Mouse (Mus musculus) macrophage (primary cell): ENCODE results near the gene Mrpl23. TPM values are rescaled to one million over a fixed set of nuclear protein-coding genes. Genes with fewer than 3 reads are reported as not detected.

Experiments used
- H3K27ac ChIP-seq: fragments of 350-480 bp; formaldehyde crosslinking; 2 replicates; pipeline ENCODE4 v1.9.0; 2021
- H3K36me3 ChIP-seq: fragments of 350-480 bp; formaldehyde crosslinking; 2 replicates; pipeline ENCODE4 v1.9.0; 2021; ENCODE audit errors: inconsistent target
- H3K4me3 ChIP-seq: fragments of 350-480 bp; formaldehyde crosslinking; 2 replicates; pipeline ENCODE4 v1.9.0; 2021; ENCODE audit errors: inconsistent target
- H3K79me2 ChIP-seq: fragments of 350-480 bp; formaldehyde crosslinking; 2 replicates; pipeline ENCODE4 v1.9.0; 2021; ENCODE audit errors: inconsistent target
- WGBS: methylation state at CpG from one replicate; pipeline ENCODE4 v1.1.7; 2026; ENCODE audit warnings: inconsistent platforms; ENCODE audit not compliant: missing documents; 5-methylcytosine and 5-hydroxymethylcytosine counted together
- polyA plus RNA-seq: library from polyadenylated mRNA; stranded (reverse); fragments of 250-400 nt; gene quantifications from 3 replicates; pipeline ENCODE4 v1.2.4, GENCODE M21; 2018; ENCODE audit warnings: inconsistent platforms

Gene Mrpl23
- polyA plus RNA-seq, 1 experiment from 2014 or later: 31.4 TPM

DNA sequence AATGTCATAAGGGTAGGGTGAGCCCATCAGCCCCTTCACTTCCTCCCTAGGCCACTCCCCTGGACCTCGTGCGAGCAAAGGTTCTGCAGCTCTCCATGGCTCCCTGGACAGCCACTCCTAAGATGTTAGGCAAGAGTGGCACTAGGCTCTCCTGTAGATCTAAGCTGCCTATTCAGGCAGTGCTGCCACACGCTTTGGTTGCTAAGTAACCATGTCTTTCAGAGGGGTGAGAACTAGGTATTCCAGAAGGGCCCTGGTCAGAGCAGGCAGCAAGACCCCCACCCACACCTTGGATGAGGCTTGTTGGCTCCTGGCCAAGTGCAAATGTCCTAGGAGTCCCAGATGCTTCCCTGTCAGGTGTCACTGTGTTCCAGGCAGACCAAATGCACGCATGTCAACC, 26.0 kb upstream of the Mrpl23 start:
- no peak overlapping the region for H3K27ac ChIP-seq
- H3K79me2 ChIP-seq: no peaks in the 10 kb centered on the region
- no peaks in the 10 kb centered on the region for H3K36me3 ChIP-seq
- WGBS: 61% methylated on average over 4 of the region's 4 CpGs
- no peak overlapping the region for H3K4me3 ChIP-seq

GRCm38 (mm10) chr7:142507453-142507852, 25.0 kb upstream of the Mrpl23 start:
- Histone ChIP-seq H3K36me3 (no peaks in the 10 kb centered on the region), H3K4me3 (no peak overlapping the region), H3K27ac (no peak overlapping the region), H3K79me2 (no peaks in the 10 kb centered on the region)
- WGBS: 95% methylated on average over 9 of the region's 9 CpGs

- WGBS: 91% methylated on average over 10 of the region's 14 CpGs
Observed at GRCm38 (mm10) chr7:142509518-142509917, 23.0 kb upstream of the Mrpl23 start.

GRCm38 (mm10) chr7:142510021-142510777, 22.3 kb upstream of the Mrpl23 start:
- no peaks in the 10 kb centered on the region for H3K36me3 ChIP-seq
- 84% methylated on average over 12 of the region's 12 CpGs for WGBS
- no peak overlapping the region for H3K4me3 ChIP-seq
- no peak overlapping the region for H3K27ac ChIP-seq
- no peaks in the 10 kb centered on the region for H3K79me2 ChIP-seq

More at GRCm38 (mm10) chr7:142509518-142509917, 23.0 kb upstream of the Mrpl23 start:
- no peaks in the 10 kb centered on the region for H3K36me3 ChIP-seq
- no peaks in the 10 kb centered on the region for H3K79me2 ChIP-seq
- H3K27ac ChIP-seq: no peak overlapping the region
- no peak overlapping the region for H3K4me3 ChIP-seq

GRCm38 (mm10) chr7:142514048-142514447, 18.4 kb upstream of the Mrpl23 start:
- no peaks in the 10 kb centered on the region for H3K79me2 ChIP-seq
- H3K4me3 ChIP-seq: no peak overlapping the region
- H3K36me3 ChIP-seq: no peaks in the 10 kb centered on the region
- WGBS: 80% methylated on average over 4 of the region's 4 CpGs
- H3K27ac ChIP-seq: no peak overlapping the region

DNA sequence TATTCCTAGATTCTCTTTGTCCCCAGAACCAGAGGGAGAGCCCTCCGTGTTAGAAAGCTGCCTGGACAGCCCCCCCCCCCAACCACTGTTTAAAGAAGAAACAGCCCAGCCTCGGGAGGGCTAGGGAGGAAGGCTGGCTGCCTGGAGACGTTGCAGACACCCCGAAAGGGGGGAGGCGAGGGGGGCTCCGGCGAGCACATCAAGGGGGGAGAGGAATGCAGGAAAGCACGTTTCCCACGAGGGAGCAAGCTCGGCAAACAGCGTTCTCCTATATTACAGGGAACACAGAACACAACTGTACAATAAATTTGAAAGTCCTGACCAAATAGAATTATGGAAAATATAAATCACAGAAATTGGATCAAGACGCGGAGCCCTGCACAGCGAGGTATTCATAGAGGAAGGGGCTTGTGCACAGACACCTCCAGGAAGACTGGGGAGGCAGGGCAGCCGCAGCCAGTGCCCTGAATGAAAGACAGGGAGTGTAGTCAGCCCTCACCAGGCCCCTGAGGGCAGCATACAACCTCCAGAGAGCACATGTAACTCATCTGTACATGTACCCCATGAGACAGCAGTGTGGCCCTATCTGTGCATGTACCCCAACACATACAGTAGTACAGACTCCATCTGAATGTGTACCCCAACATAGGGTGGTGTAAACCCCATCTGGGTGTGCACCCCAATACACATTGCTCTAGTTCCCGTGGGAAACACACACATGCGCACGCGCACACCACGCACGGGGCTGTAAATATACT, 16.1 kb upstream of the Mrpl23 start:
- 56% methylated on average over 18 of the region's 21 CpGs for WGBS
- Histone ChIP-seq H3K27ac (no peak overlapping the region), H3K79me2 (no peaks in the 10 kb centered on the region), H3K4me3 (no peak overlapping the region), H3K36me3 (no peaks in the 10 kb centered on the region)

DNA sequence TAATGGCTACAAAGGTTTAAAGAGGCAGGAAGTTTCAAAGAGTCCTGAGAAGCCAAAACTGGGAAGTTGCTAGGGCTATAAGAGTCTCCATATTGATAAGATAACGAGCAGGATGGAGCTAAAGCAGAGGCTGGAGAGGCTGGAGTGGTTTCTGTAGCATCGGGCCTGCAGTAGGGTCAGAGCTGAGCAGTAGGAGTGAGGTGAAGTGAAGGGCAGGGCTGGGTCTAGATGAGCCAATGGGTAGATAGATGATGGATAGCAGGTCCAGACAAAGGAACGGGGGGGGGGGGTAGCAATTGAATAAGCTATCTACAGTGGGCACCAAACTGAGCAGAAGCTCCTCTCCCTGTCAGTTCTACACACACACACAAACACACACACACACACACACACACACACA, 15.0 kb upstream of the Mrpl23 start:
- 77% methylated on average over 3 of the region's 3 CpGs for WGBS
- no peak overlapping the region for H3K4me3 ChIP-seq
- H3K79me2 ChIP-seq: no peaks in the 10 kb centered on the region
- no peaks in the 10 kb centered on the region for H3K36me3 ChIP-seq
- no peak overlapping the region for H3K27ac ChIP-seq

DNA sequence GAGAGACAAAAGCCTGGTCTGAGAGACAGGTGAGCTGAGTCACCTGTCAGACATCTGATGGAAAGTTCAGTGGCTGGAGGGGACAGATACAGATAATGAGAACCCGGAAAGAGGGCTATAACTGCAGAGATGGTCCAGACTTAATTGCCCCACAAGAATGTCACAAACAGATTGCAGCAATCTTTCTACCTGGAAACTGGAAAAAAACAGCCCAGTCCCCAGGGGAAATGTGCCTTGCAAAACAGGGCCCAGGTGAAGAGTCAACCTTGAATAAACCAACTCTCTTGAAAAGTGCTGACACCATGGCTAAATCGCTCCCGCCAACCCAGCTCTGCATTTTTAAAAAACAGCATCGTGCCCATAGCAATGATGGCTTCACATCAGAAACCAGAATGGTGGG, 12.2 kb upstream of the Mrpl23 start:
- Histone ChIP-seq H3K4me3 (no peak overlapping the region), H3K79me2 (no peaks in the 10 kb centered on the region), H3K27ac (no peak overlapping the region), H3K36me3 (no peaks in the 10 kb centered on the region)
- 96% methylated on average over 4 of the region's 4 CpGs for WGBS

- Histone ChIP-seq H3K36me3 (no peaks in the 10 kb centered on the region), H3K4me3 (no peak overlapping the region), H3K79me2 (no peaks in the 10 kb centered on the region), H3K27ac (no peak overlapping the region)
- 62% methylated on average over 4 of the region's 4 CpGs for WGBS
Observed at GRCm38 (mm10) chr7:142522352-142522751, 10.1 kb upstream of the Mrpl23 start.

- H3K36me3 ChIP-seq: no peaks in the 10 kb centered on the region
- WGBS: 91% methylated on average over 17 of the region's 17 CpGs
- H3K27ac ChIP-seq: no peak overlapping the region
Observed at GRCm38 (mm10) chr7:142523200-142523990, 9.1 kb upstream of the Mrpl23 start.

GRCm38 (mm10) chr7:142525342-142526178, 6.9 kb upstream of the Mrpl23 start:
- Histone ChIP-seq H3K36me3 (no peaks in the 10 kb centered on the region), H3K27ac (no peak overlapping the region), H3K79me2 (no peaks in the 10 kb centered on the region), H3K4me3 (no peak overlapping the region)
- 77% methylated on average over 13 of the region's 13 CpGs for WGBS

More at GRCm38 (mm10) chr7:142523200-142523990, 9.1 kb upstream of the Mrpl23 start:
- no peaks in the 10 kb centered on the region for H3K79me2 ChIP-seq
- no peak overlapping the region for H3K4me3 ChIP-seq

GRCm38 (mm10) chr7:142529350-142529749, 3.1 kb upstream of the Mrpl23 start:
- 93% methylated on average over 10 of the region's 10 CpGs for WGBS
- H3K79me2 ChIP-seq: no peaks in the 10 kb centered on the region

GRCm38 (mm10) chr7:142531973-142532521, 439 bp upstream of the Mrpl23 start:
- Histone ChIP-seq H3K27ac (no peak overlapping the region), H3K36me3 (peaks cover under 1% of the 10 kb centered on the region; the same call in 1 of the 2 replicates), H3K79me2 (no peaks in the 10 kb centered on the region), H3K4me3 (no peak overlapping the region)
- 88% methylated on average over 3 of the region's 4 CpGs for WGBS

More at GRCm38 (mm10) chr7:142529350-142529749, 3.1 kb upstream of the Mrpl23 start:
- Histone ChIP-seq H3K36me3 (no peaks in the 10 kb centered on the region), H3K4me3 (no peak overlapping the region), H3K27ac (no peak overlapping the region)
